Mouse (Mus musculus) CH12.LX (cell line): ENCODE measurements around the gene Srsf10.

Experiments used
- CTCF ChIP-seq, 2 experiments: IDR thresholded peaks in 1 of 2; conservative IDR thresholded peaks in 1 of 2; 2 replicates each; pipeline ENCODE4 v1.5.1; 2011 to 2012; ENCODE audit warnings: low read depth in 2 of 2, low read length in 2 of 2, improper control_type of control experiment in 1 of 2, inconsistent platforms in 1 of 2, mild to moderate bottlenecking in 1 of 2, moderate library complexity in 1 of 2
- E2F4 ChIP-seq: IDR thresholded peaks from 2 replicates; pipeline ENCODE4 v1.6.1; 2011; ENCODE audit warnings: low read depth, low read length, improper control_type of control experiment; ENCODE audit not compliant: insufficient replicate concordance
- EP300 ChIP-seq: IDR thresholded peaks from 2 replicates; pipeline ENCODE4 v1.6.1; 2011; ENCODE audit warnings: low read length, improper control_type of control experiment
- JUN ChIP-seq: IDR thresholded peaks from 2 replicates; pipeline ENCODE4 v1.6.1; 2011; ENCODE audit warnings: low read depth, mild to moderate bottlenecking, low read length, improper control_type of control experiment, moderate library complexity; ENCODE audit not compliant: insufficient read depth
- MAX ChIP-seq: IDR thresholded peaks from 2 replicates; pipeline ENCODE4 v1.6.1; 2011; ENCODE audit warnings: low read length, improper control_type of control experiment
- MAZ ChIP-seq: IDR thresholded peaks from 2 replicates; pipeline ENCODE4 v1.6.1; 2012; ENCODE audit warnings: low read depth, mild to moderate bottlenecking, inconsistent platforms, low read length, improper control_type of control experiment, moderate library complexity
- POLR2A ChIP-seq: IDR thresholded peaks from 2 replicates; pipeline ENCODE4 v1.6.1; 2011; ENCODE audit warnings: low read depth, mild to moderate bottlenecking, improper control_type of control experiment, low read length
- USF1 ChIP-seq: IDR thresholded peaks from 2 replicates; pipeline ENCODE4 v1.6.1; 2014; ENCODE audit warnings: low read depth, mild to moderate bottlenecking, inconsistent platforms, low read length, improper control_type of control experiment
- ZKSCAN1 ChIP-seq: IDR thresholded peaks from 2 replicates; pipeline ENCODE4 v1.6.1; 2012; ENCODE audit warnings: low read depth, inconsistent platforms, low read length, improper control_type of control experiment, borderline replicate concordance

DNA sequence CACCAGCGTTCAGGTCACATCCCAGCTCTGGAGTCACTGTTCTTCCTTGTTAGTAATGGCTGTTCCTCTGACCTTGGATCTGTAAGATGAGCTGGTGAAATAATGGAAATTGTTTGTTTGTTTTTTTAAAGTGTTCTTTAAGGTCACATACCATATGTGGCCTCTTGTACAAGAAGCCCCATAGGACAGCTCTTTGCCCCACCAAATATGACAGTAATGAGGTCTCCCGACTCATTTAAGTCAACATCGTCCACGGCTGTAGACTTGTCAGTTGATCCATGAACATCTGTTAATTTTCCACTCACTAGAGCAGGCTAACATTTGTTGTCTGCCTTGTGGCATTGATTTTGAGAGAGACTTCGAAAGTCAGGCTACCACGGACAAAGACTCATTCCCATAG, 23.5 kb downstream of the Srsf10 start:
- no peak for TF ChIP-seq E2F4
- no peak for TF ChIP-seq EP300
- TF ChIP-seq MAX = no peak
- no peak for TF ChIP-seq MAZ
- no peak for TF ChIP-seq JUN
- no peak for TF ChIP-seq USF1
- no peak for TF ChIP-seq POLR2A
- no peak for TF ChIP-seq ZKSCAN1
- no peak for TF ChIP-seq CTCF (conservative IDR thresholded peaks at IDR 0.05 in 1 of 2, IDR thresholded peaks at IDR 0.05 in 1 of 2; ENCODE audit: low read depth in 2 of 2, low read length in 2 of 2)
